Mouse (Mus musculus) megakaryocyte, embryonic 14.5 days (primary cell): ENCODE results near the gene Cdh24.

ENCODE experiments used
- FLI1 ChIP-seq: IDR thresholded peaks from 2 replicates; pipeline ENCODE4 v1.6.1; 2012; ENCODE audit warnings: low read length, inconsistent platforms, mixed read lengths
- GATA1 ChIP-seq: IDR thresholded peaks from 3 replicates; pipeline ENCODE4 v1.6.1; 2012; ENCODE audit warnings: mixed read lengths, low read length, inconsistent platforms, borderline replicate concordance

GRCm38 (mm10) chr14:54583681-54584338 is 57.4 kb downstream of the Cdh24 start:
- TF ChIP-seq GATA1 (no peak), FLI1 (no peak)
